10 mouse cellular contexts compared by ENCODE assay signal in the genomic region with DNA sequence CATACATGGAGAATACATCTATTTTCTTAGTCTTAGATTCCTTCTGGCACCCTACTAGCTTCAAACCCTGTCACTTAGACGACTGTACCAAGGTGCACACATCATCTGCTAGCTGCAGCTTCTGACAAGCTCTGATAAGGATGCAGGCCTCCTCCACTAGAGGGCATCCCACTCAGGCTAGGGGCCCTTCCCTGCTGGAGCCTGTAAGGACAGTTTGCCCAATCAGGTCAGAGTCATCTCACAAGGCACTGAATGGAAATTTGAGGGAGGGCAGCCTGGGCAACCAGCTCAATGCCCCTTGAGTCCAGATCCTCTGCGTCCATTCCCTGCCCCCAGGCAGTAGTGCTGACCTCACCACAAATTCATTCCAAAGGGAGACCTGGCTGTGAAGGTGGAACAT. TPM values are rescaled to one million over a fixed set of nuclear protein-coding genes. Genes with fewer than 3 reads are reported as not detected.
DNase-seq lines count a peak whose midpoint lies in the region.
"Not testable (repeated sequence)": the region's sequence is repeated elsewhere in the genome, so short reads cannot be mapped to it uniquely, and the experiment has no call there.
"Had no signal": no experiment of that assay in that cellular context is flagged by ENCODE, and none has a peak within 500 bp of the region (broad histone marks: within the 10 kb centered on the region; RNA-seq: fewer than 3 reads in every experiment).

No protein-coding gene starts in this region.

- intact Hi-C loops in heart, postnatal 10 days (cut with DNase I): not testable (repeated sequence)

- not testable (repeated sequence) for H3K4me1 ChIP-seq in embryonic facial prominence, embryonic 10.5 days

- H3K27me3 ChIP-seq in embryonic facial prominence, embryonic 10.5 days (replicated peaks; ENCODE audit: low read depth, poor library complexity, severe bottlenecking): not testable (repeated sequence)

- not testable (repeated sequence) for H3K4me3 ChIP-seq in embryonic facial prominence, embryonic 10.5 days

- peaks cover 71% of the 10 kb centered on the region for H3K36me3 ChIP-seq in embryonic facial prominence, embryonic 10.5 days (replicated peaks)

- not testable (repeated sequence) for H3K9me3 ChIP-seq in embryonic facial prominence, embryonic 10.5 days

- not testable (repeated sequence) for H3K27ac ChIP-seq in embryonic facial prominence, embryonic 10.5 days (replicated peaks)

- WGBS in embryonic facial prominence, embryonic 10.5 days: 40% methylated on average over 2 of the region's 2 CpGs

- DNase-seq in MEL-GATA-1-ER (ENCODE audit: extremely low read depth, low read depth): peak; percentile 9
- peak; percentile 40 for DNase-seq in c-Kit-positive CD71-positive TER-119-negative erythroid progenitor cells, embryonic 14.5 days (ENCODE audit: low read depth)
- peak; percentile 59 for DNase-seq in embryonic facial prominence, embryonic 10.5 days (ENCODE audit: low spot score)
- DNase-seq in heart, postnatal 10 days: peak; percentile 46 to 53
- peak; percentile 77 to 85 for DNase-seq in kidney, postnatal 36 days
- DNase-seq in lung, postnatal 10 days: peak; percentile 67
- DNase-seq in retina, postnatal 1 day: peak; percentile 67
- DNase-seq in urinary bladder, postnatal 14 days (ENCODE audit: low spot score): peak; percentile 48

RNA-seq across cellular contexts. Expression of a gene that starts 20.7 kb away (rescaled TPM):
- 96.6 and 99.6 TPM in 2 replicates for polyA plus RNA-seq in embryonic facial prominence, embryonic 10.5 days (2016; fragmentation: Nextera tagmentation; extraction: Ambion mirVana)
- total RNA-seq in heart, postnatal 10 days (2021): 10 to 100 TPM; 55.5 to 57.3 TPM

RNA-seq across cellular contexts. Expression of a gene that starts 27.7 kb away (rescaled TPM):
- polyA plus RNA-seq in embryonic facial prominence, embryonic 10.5 days (2016; fragmentation: Nextera tagmentation; extraction: Ambion mirVana): 0.15 and 0.39 TPM in 2 replicates
- not detected for total RNA-seq in heart, postnatal 10 days (2021)
- polyA plus RNA-seq: inflammation-experienced regulatory T-cells, adult 6 months had no signal

RNA-seq across cellular contexts. Expression of a gene that starts 38.4 kb away (rescaled TPM):
- not detected in 2 replicates for polyA plus RNA-seq in embryonic facial prominence, embryonic 10.5 days (2016; fragmentation: Nextera tagmentation; extraction: Ambion mirVana)
- total RNA-seq in heart, postnatal 10 days (2021): not detected
- total RNA-seq: left cerebral cortex, postnatal 36 days had no signal
- polyA plus RNA-seq: inflammation-experienced regulatory T-cells, adult 6 months had no signal

RNA-seq across cellular contexts. Expression of a gene that starts 56.1 kb away (rescaled TPM):
- not detected in 2 replicates for polyA plus RNA-seq in embryonic facial prominence, embryonic 10.5 days (2016; fragmentation: Nextera tagmentation; extraction: Ambion mirVana)
- total RNA-seq in heart, postnatal 10 days (2021): not detected

Comparison
In these comparisons a context has a peak if more than half of its experiments do, and no peak if none do; other contexts are left out.
1. DNase-seq: peak in every context shown above with its lines; median percentile 81 in kidney, postnatal 36 days; 67 in lung, postnatal 10 days; 67 in retina, postnatal 1 day; 59 in embryonic facial prominence, embryonic 10.5 days; 50 in heart, postnatal 10 days; 48 in urinary bladder, postnatal 14 days; 40 in c-Kit-positive CD71-positive TER-119-negative erythroid progenitor cells, embryonic 14.5 days; 9 in MEL-GATA-1-ER.